Comparison of ENCODE assay signal across 9 mouse cellular contexts in genomic region chr3:129730426-129730825, GRCm38 (mm10). TPM values are rescaled to one million over a fixed set of nuclear protein-coding genes. Genes with fewer than 3 reads are reported as not detected.
DNase-seq lines count a peak whose midpoint lies in the region; ATAC-seq and TF ChIP-seq lines count a peak whose summit lies in the region.
"Had no signal": no experiment of that assay in that cellular context is flagged by ENCODE, and none has a peak within 500 bp of the region (broad histone marks: within the 10 kb centered on the region; RNA-seq: fewer than 3 reads in every experiment).

No protein-coding gene starts in this region.

- H3K36me3 ChIP-seq in forebrain, postnatal 0 days (ENCODE audit: insufficient read depth), result no peaks in the 10 kb centered on the region
- no peaks in the 10 kb centered on the region for H3K36me3 ChIP-seq in forebrain, embryonic 13.5 days (ENCODE audit: poor library complexity, severe bottlenecking)
- no peaks in the 10 kb centered on the region for H3K36me3 ChIP-seq in neural tube, embryonic 15.5 days
- H3K36me3 ChIP-seq in limb, embryonic 11.5 days (ENCODE audit: control insufficient read depth, insufficient read depth, low read length), result no peaks in the 10 kb centered on the region

- no peak for DNase-seq in forebrain, postnatal 0 days
- DNase-seq in neural tube, embryonic 10.5 days (ENCODE audit: extremely low spot score, low spot score), result peak; percentile 39
- peak; percentile 67 for DNase-seq in limb, embryonic 11.5 days (ENCODE audit: low spot score)
- peak; percentile 19 to 33 for DNase-seq in thymus, postnatal 36 days
- DNase-seq in right cerebral cortex, adult 18-20 months, result no peak
- DNase-seq in yolk sac, embryonic 10.5 days (ENCODE audit: low spot score), result no peak

- H3K27ac ChIP-seq in forebrain, postnatal 0 days (ENCODE audit: low read depth, low read length), result no peak overlapping the region
- no peak overlapping the region for H3K27ac ChIP-seq in forebrain, embryonic 13.5 days
- H3K27ac ChIP-seq in neural tube, embryonic 15.5 days (replicated peaks), result no peak overlapping the region
- H3K27ac ChIP-seq in limb, embryonic 11.5 days (replicated peaks; ENCODE audit: low read depth, low read length), result no peak overlapping the region

- no peaks in the 10 kb centered on the region for H3K4me1 ChIP-seq in forebrain, postnatal 0 days (ENCODE audit: insufficient read depth)
- no peaks in the 10 kb centered on the region for H3K4me1 ChIP-seq in forebrain, embryonic 13.5 days
- H3K4me1 ChIP-seq in neural tube, embryonic 15.5 days, result peaks cover 4% of the 10 kb centered on the region
- H3K4me1 ChIP-seq in limb, embryonic 11.5 days (ENCODE audit: control insufficient read depth, insufficient read depth, low read length), result no peaks in the 10 kb centered on the region

- TF ChIP-seq CTCF in forebrain, postnatal 0 days (IDR thresholded peaks at IDR 0.05; ENCODE audit: low read depth), result peak; percentile 29; the same call in 1 of the 2 replicates

- no peaks in the 10 kb centered on the region for H3K9me3 ChIP-seq in forebrain, postnatal 0 days (ENCODE audit: low read length)
- no peaks in the 10 kb centered on the region for H3K9me3 ChIP-seq in forebrain, embryonic 13.5 days (replicated peaks)
- no peaks in the 10 kb centered on the region for H3K9me3 ChIP-seq in neural tube, embryonic 15.5 days (replicated peaks)
- no peaks in the 10 kb centered on the region for H3K9me3 ChIP-seq in limb, embryonic 11.5 days (ENCODE audit: control insufficient read depth, low read length)
- H3K9me3 ChIP-seq: megakaryocyte, embryonic 14.5 days had no signal

- H3K9ac ChIP-seq in forebrain, postnatal 0 days, result no peak overlapping the region
- H3K9ac ChIP-seq in forebrain, embryonic 13.5 days, result no peak overlapping the region
- no peak overlapping the region for H3K9ac ChIP-seq in neural tube, embryonic 15.5 days (replicated peaks)
- H3K9ac ChIP-seq in limb, embryonic 11.5 days (ENCODE audit: low read length), result no peak overlapping the region

- no peak for ATAC-seq in forebrain, postnatal 0 days
- ATAC-seq in forebrain, embryonic 13.5 days, result no peak
- ATAC-seq in neural tube, embryonic 15.5 days (ENCODE audit: low FRiP score), result no peak
- no peak for ATAC-seq in limb, embryonic 11.5 days (ENCODE audit: insufficient number of reproducible peaks, low FRiP score, low TSS enrichment, low read depth)

- 29% methylated on average over 8 of the region's 8 CpGs for WGBS in forebrain, postnatal 0 days
- 29% methylated on average over 8 of the region's 8 CpGs for WGBS in forebrain, embryonic 13.5 days
- WGBS in neural tube, embryonic 15.5 days, result 30% methylated on average over 8 of the region's 8 CpGs
- 28% methylated on average over 8 of the region's 8 CpGs for WGBS in limb, embryonic 11.5 days

- H3K27me3 ChIP-seq in forebrain, postnatal 0 days (ENCODE audit: insufficient read depth, low read length), result no peaks in the 10 kb centered on the region
- no peaks in the 10 kb centered on the region for H3K27me3 ChIP-seq in forebrain, embryonic 13.5 days
- H3K27me3 ChIP-seq in neural tube, embryonic 15.5 days (replicated peaks), result no peaks in the 10 kb centered on the region
- no peaks in the 10 kb centered on the region for H3K27me3 ChIP-seq in limb, embryonic 11.5 days (ENCODE audit: control insufficient read depth, insufficient read depth, low read length)

- no peak overlapping the region for H3K4me3 ChIP-seq in forebrain, postnatal 0 days (ENCODE audit: low read depth, low read length)
- no peak overlapping the region for H3K4me3 ChIP-seq in forebrain, embryonic 13.5 days
- H3K4me3 ChIP-seq in neural tube, embryonic 15.5 days (replicated peaks), result no peak overlapping the region
- H3K4me3 ChIP-seq in limb, embryonic 11.5 days (ENCODE audit: low read depth, low read length), result no peak overlapping the region
- H3K4me3 ChIP-seq: megakaryocyte, embryonic 14.5 days had no signal

- no peak overlapping the region for H3K4me2 ChIP-seq in forebrain, postnatal 0 days (ENCODE audit: low read depth)
- H3K4me2 ChIP-seq in forebrain, embryonic 13.5 days, result no peak overlapping the region
- no peak overlapping the region for H3K4me2 ChIP-seq in neural tube, embryonic 15.5 days
- no peak overlapping the region for H3K4me2 ChIP-seq in limb, embryonic 11.5 days (ENCODE audit: low read depth, severe bottlenecking)

RNA-seq across cellular contexts. Expression of gene Egf, which starts 24.7 kb away (rescaled TPM):
- 2.5 and 7.8 TPM in 2 replicates for total RNA-seq in forebrain, postnatal 0 days (2014; rRNA removed)
- 0.44 and 1.1 TPM in 2 replicates for polyA plus RNA-seq in forebrain, postnatal 0 days (2015; fragmentation: Nextera tagmentation; extraction: Ambion mirVana)
- 1.7 and 2.0 TPM in 2 replicates for polyA plus RNA-seq in forebrain, embryonic 13.5 days (2015; fragmentation: Nextera tagmentation; extraction: Ambion mirVana)
- polyA plus RNA-seq in neural tube, embryonic 15.5 days (2015; fragmentation: Nextera tagmentation; extraction: Ambion mirVana), result 1.6 TPM in 2 replicates
- polyA plus RNA-seq in limb, embryonic 11.5 days (2014; fragmentation: Nextera tagmentation; extraction: Ambion mirVana), result 0.92 and 0.94 TPM in 2 replicates

Comparison
In these comparisons a context has a peak if more than half of its experiments do, and no peak if none do; other contexts are left out.
1. DNase-seq: peak in neural tube, embryonic 10.5 days (single experiment), limb, embryonic 11.5 days (single experiment) and thymus, postnatal 36 days (2 of 2); none in forebrain, postnatal 0 days (single experiment), right cerebral cortex, adult 18-20 months (single experiment) and yolk sac, embryonic 10.5 days (single experiment).